Mouse (Mus musculus) limb, embryonic 14.5 days (tissue): ENCODE data around the gene Msmp. TPM values are rescaled to one million over a fixed set of nuclear protein-coding genes. Genes with fewer than 3 reads are reported as not detected.
A peak's percentile ranks its signal among the peaks of the same experiment; 100 is the strongest.

Experiments
- ATAC-seq: fragments of 200-750 bp; cut with Nextera tagmentation; 2 replicates; pipeline ENCODE4 v1.8.0; 2017; ENCODE audit warnings: low read depth, moderate number of reproducible peaks, moderate TSS enrichment; ENCODE audit not compliant: low FRiP score
- DNase-seq: peaks from one replicate; pipeline ENCODE4 v3.0.0-alpha.2; 2015; ENCODE audit warnings: low spot score
- H3K27ac ChIP-seq: fragments of 300-500 bp; sonication (generic); replicated peaks from 2 replicates; pipeline ENCODE4 v1.5.1; 2014; ENCODE audit warnings: low read depth, mild to moderate bottlenecking, low read length, moderate library complexity, mixed read lengths
- H3K27me3 ChIP-seq: fragments of 300-500 bp; sonication (generic); 2 replicates; pipeline ENCODE4 v1.6.1; 2014; ENCODE audit warnings: low read length, mixed read lengths; ENCODE audit not compliant: control insufficient read depth, insufficient read depth
- H3K36me3 ChIP-seq: fragments of 300-500 bp; sonication (generic); 2 replicates; pipeline ENCODE4 v1.6.1; 2014; ENCODE audit warnings: mild to moderate bottlenecking, low read length, moderate library complexity, mixed read lengths; ENCODE audit not compliant: control insufficient read depth, insufficient read depth
- H3K4me1 ChIP-seq: fragments of 300-500 bp; sonication (generic); 2 replicates; pipeline ENCODE4 v1.6.1; 2014; ENCODE audit warnings: antibody characterized with exemption, low read length, mixed read lengths; ENCODE audit not compliant: control insufficient read depth, insufficient read depth
- H3K4me2 ChIP-seq: fragments of 300-500 bp; sonication (generic); replicated peaks from 2 replicates; pipeline ENCODE4 v1.6.1; 2014; ENCODE audit warnings: low read depth, mild to moderate bottlenecking, low read length, moderate library complexity; ENCODE audit not compliant: severe bottlenecking
- H3K4me3 ChIP-seq: fragments of 300-500 bp; sonication (generic); replicated peaks from 2 replicates; pipeline ENCODE4 v1.5.1; 2014; ENCODE audit warnings: low read length
- H3K9ac ChIP-seq: fragments of 300-500 bp; sonication (generic); 2 replicates; pipeline ENCODE4 v1.6.1; 2014; ENCODE audit warnings: mild to moderate bottlenecking, low read depth, low read length, moderate library complexity; ENCODE audit not compliant: severe bottlenecking
- H3K9me3 ChIP-seq: fragments of 300-500 bp; sonication (generic); 2 replicates; pipeline ENCODE4 v1.6.1; 2016; ENCODE audit warnings: low read length; ENCODE audit not compliant: control insufficient read depth
- POLR2A ChIP-seq: fragments of 200-500 bp; IDR thresholded peaks from 2 replicates; pipeline ENCODE4 v1.8.0; 2012; ENCODE audit warnings: inconsistent platforms, mild to moderate bottlenecking, moderate library complexity, borderline replicate concordance; ENCODE audit not compliant: insufficient read depth, insufficient read length; ENCODE audit errors: extremely low read depth
- WGBS: fragments of 180-500 bp; shearing (Covaris S2); extraction: QIAGEN DNeasy Blood & Tissue Kit; methylation state at CpG from one replicate; pipeline ENCODE4 v1.1.7; 2014; 5-methylcytosine and 5-hydroxymethylcytosine counted together
- polyA plus RNA-seq, 2 experiments: library from polyadenylated mRNA; depleted of rRNA in 1 of 2; stranded (reverse) in 1 of 2; unstranded in 1 of 2; fragments of >200 nt; fragmentation: Nextera tagmentation in 1 of 2; extraction: Ambion mirVana in 1 of 2; gene quantifications; 2 replicates each; pipeline versions ENCODE4 v1.2.1 to v1.2.3; 2012 to 2014

The Msmp gene
- polyA plus RNA-seq, 2 experiments = 0.88 to 2.8 TPM

- peaks cover 46% of the 10 kb centered on the region for H3K36me3 ChIP-seq
- peaks cover 26% of the 10 kb centered on the region for H3K4me1 ChIP-seq
- peak; percentile 48; the same call in 1 of the 2 replicates for TF ChIP-seq POLR2A
- H3K4me2 ChIP-seq = peak within 1 kb of the TSS; percentile 93
- ATAC-seq (peak; percentile 90), DNase-seq (peak; percentile 85)
- WGBS = under 1% methylated on average over 66 of the region's 76 CpGs
- H3K9ac ChIP-seq = peak within 1 kb of the TSS; percentile 80
- H3K4me3 ChIP-seq = peak within 1 kb of the TSS; percentile 90
- no peaks in the 10 kb centered on the region for H3K27me3 ChIP-seq
- H3K27ac ChIP-seq = peak within 1 kb of the TSS; percentile 73
- no peaks in the 10 kb centered on the region for H3K9me3 ChIP-seq
Measured at GRCm38 (mm10) chr4:43578376-43579204, 5.7 kb downstream of the Msmp start, which contains the start of the genes Rgp1 and Gba2. Gene Rgp1, plus strand, starts transcription at chr4:43578715. Gene Gba2, minus strand, starts transcription at chr4:43578873.

GRCm38 (mm10) chr4:43577237-43577881 lies 6.9 kb downstream of the Msmp start:
- WGBS = 41% methylated on average over 8 of the region's 8 CpGs
- H3K4me2 ChIP-seq = peak overlapping the region; percentile 93
- peaks cover 26% of the 10 kb centered on the region for H3K4me1 ChIP-seq
- H3K4me3 ChIP-seq = peak overlapping the region; percentile 90
- ATAC-seq (no peak), DNase-seq (no peak)
- no peak overlapping the region for H3K27ac ChIP-seq
- H3K9me3 ChIP-seq = no peaks in the 10 kb centered on the region
- peak overlapping the region; percentile 80 for H3K9ac ChIP-seq
- H3K27me3 ChIP-seq = no peaks in the 10 kb centered on the region
- peaks cover 40% of the 10 kb centered on the region for H3K36me3 ChIP-seq
- TF ChIP-seq POLR2A = no peak

- ATAC-seq = no peak
- H3K9me3 ChIP-seq = no peaks in the 10 kb centered on the region
- no peak overlapping the region for H3K9ac ChIP-seq
- DNase-seq = no peak
- no peak overlapping the region for H3K4me2 ChIP-seq
- peaks cover 40% of the 10 kb centered on the region for H3K36me3 ChIP-seq
- H3K27me3 ChIP-seq = no peaks in the 10 kb centered on the region
- no peak for TF ChIP-seq POLR2A
- no peak overlapping the region for H3K27ac ChIP-seq
- no peak overlapping the region for H3K4me3 ChIP-seq
- 76% methylated on average over 2 of the region's 2 CpGs for WGBS
- H3K4me1 ChIP-seq = peaks cover 26% of the 10 kb centered on the region
Measured at GRCm38 (mm10) chr4:43575356-43575755, 8.9 kb downstream of the Msmp start.

- H3K36me3 ChIP-seq = peaks cover 57% of the 10 kb centered on the region
- no peak for ATAC-seq
- TF ChIP-seq POLR2A = no peak
- no peak overlapping the region for H3K4me2 ChIP-seq
- DNase-seq = no peak
- peaks cover 20% of the 10 kb centered on the region for H3K4me1 ChIP-seq
- WGBS = 90% methylated on average over 4 of the region's 4 CpGs
- H3K9me3 ChIP-seq = no peaks in the 10 kb centered on the region
- no peak overlapping the region for H3K4me3 ChIP-seq
- no peaks in the 10 kb centered on the region for H3K27me3 ChIP-seq
- no peak overlapping the region for H3K9ac ChIP-seq
- no peak overlapping the region for H3K27ac ChIP-seq
Measured at GRCm38 (mm10) chr4:43573561-43573960, 10.7 kb downstream of the Msmp start.

GRCm38 (mm10) chr4:43571395-43572045 lies 12.8 kb downstream of the Msmp start:
- WGBS = 78% methylated on average over 6 of the region's 6 CpGs

More at GRCm38 (mm10) chr4:43571395-43572045, 12.8 kb downstream of the Msmp start:
- H3K4me3 ChIP-seq = no peak overlapping the region
- no peak overlapping the region for H3K27ac ChIP-seq
- H3K4me1 ChIP-seq = peaks cover 5% of the 10 kb centered on the region
- DNase-seq (no peak), ATAC-seq (no peak)
- no peaks in the 10 kb centered on the region for H3K9me3 ChIP-seq
- H3K4me2 ChIP-seq = no peak overlapping the region
- H3K27me3 ChIP-seq = no peaks in the 10 kb centered on the region
- H3K36me3 ChIP-seq = peaks cover 77% of the 10 kb centered on the region
- no peak overlapping the region for H3K9ac ChIP-seq
- TF ChIP-seq POLR2A = no peak
